In genomic region chr1:153357218-153357617, GRCm38 (mm10) we compare ENCODE assay signal across 22 mouse cellular contexts. TPM values are rescaled to one million over a fixed set of nuclear protein-coding genes. Genes with fewer than 3 reads are reported as not detected.
DNase-seq lines count a peak whose midpoint lies in the region; ATAC-seq and TF ChIP-seq lines count a peak whose summit lies in the region.
"Had no signal": no experiment of that assay in that cellular context is flagged by ENCODE, and none has a peak within 500 bp of the region (broad histone marks: within the 10 kb centered on the region; RNA-seq: fewer than 3 reads in every experiment).

No protein-coding gene starts in this region.

- no peak overlapping the region for H3K4me2 ChIP-seq in heart, embryonic 12.5 days
- no peak overlapping the region for H3K4me2 ChIP-seq in limb, embryonic 11.5 days (ENCODE audit: low read depth, severe bottlenecking)
- H3K4me2 ChIP-seq: embryonic facial prominence, embryonic 13.5 days; embryonic facial prominence, embryonic 15.5 days; forebrain, embryonic 12.5 days had no signal

- H3K27ac ChIP-seq in heart, embryonic 10.5 days, result no peak overlapping the region
- H3K27ac ChIP-seq in heart, embryonic 12.5 days (ENCODE audit: poor library complexity, severe bottlenecking), result no peak overlapping the region
- peak overlapping the region; percentile 87 for H3K27ac ChIP-seq in layer of hippocampus, adult 2 months
- no peak overlapping the region for H3K27ac ChIP-seq in limb, embryonic 11.5 days (replicated peaks; ENCODE audit: low read depth, low read length)
- H3K27ac ChIP-seq in limb, embryonic 10.5 days, result no peak overlapping the region
- H3K27ac ChIP-seq: embryonic facial prominence, embryonic 13.5 days; embryonic facial prominence, embryonic 15.5 days; forebrain, embryonic 10.5 days; forebrain, embryonic 12.5 days had no signal

- H3K9ac ChIP-seq in heart, embryonic 12.5 days, result no peak overlapping the region
- H3K9ac ChIP-seq in limb, embryonic 11.5 days (ENCODE audit: low read length), result no peak overlapping the region
- H3K9ac ChIP-seq: embryonic facial prominence, embryonic 13.5 days; embryonic facial prominence, embryonic 15.5 days; forebrain, embryonic 12.5 days had no signal

- ATAC-seq in heart, embryonic 12.5 days (ENCODE audit: insufficient number of reproducible peaks, low FRiP score), result no peak
- ATAC-seq in limb, embryonic 11.5 days (ENCODE audit: insufficient number of reproducible peaks, low FRiP score, low TSS enrichment, low read depth), result no peak
- ATAC-seq: forebrain, embryonic 14.5 days had no signal

- no peaks in the 10 kb centered on the region for H3K27me3 ChIP-seq in heart, embryonic 10.5 days (ENCODE audit: insufficient read depth, poor library complexity, severe bottlenecking)
- no peaks in the 10 kb centered on the region for H3K27me3 ChIP-seq in heart, embryonic 12.5 days (replicated peaks)
- H3K27me3 ChIP-seq in limb, embryonic 11.5 days (ENCODE audit: control insufficient read depth, insufficient read depth, low read length), result no peaks in the 10 kb centered on the region
- H3K27me3 ChIP-seq in limb, embryonic 10.5 days (ENCODE audit: low read depth, poor library complexity, severe bottlenecking), result no peaks in the 10 kb centered on the region
- H3K27me3 ChIP-seq: embryonic facial prominence, embryonic 13.5 days; embryonic facial prominence, embryonic 15.5 days; forebrain, embryonic 12.5 days had no signal

- H3K9me3 ChIP-seq in heart, embryonic 10.5 days, result no peaks in the 10 kb centered on the region
- H3K9me3 ChIP-seq in heart, embryonic 12.5 days (replicated peaks), result no peaks in the 10 kb centered on the region
- no peaks in the 10 kb centered on the region; the same call in 1 of the 2 replicates for H3K9me3 ChIP-seq in limb, embryonic 11.5 days (ENCODE audit: control insufficient read depth, low read length)
- no peaks in the 10 kb centered on the region for H3K9me3 ChIP-seq in limb, embryonic 10.5 days (replicated peaks)
- H3K9me3 ChIP-seq: embryonic facial prominence, embryonic 13.5 days; embryonic facial prominence, embryonic 15.5 days; forebrain, embryonic 10.5 days; forebrain, embryonic 12.5 days had no signal

- peak; percentile 45 for DNase-seq in heart, embryonic 10.5 days (ENCODE audit: low spot score)
- DNase-seq in layer of hippocampus, adult 2 months (ENCODE audit: low spot score in 2 of 2), result no peak
- DNase-seq in layer of hippocampus, postnatal 25 days (ENCODE audit: extremely low spot score in 1 of 2, low spot score in 1 of 2), result no peak
- DNase-seq in limb, embryonic 11.5 days (ENCODE audit: low spot score), result peak; percentile 12
- no peak for DNase-seq in limb, embryonic 10.5 days (ENCODE audit: low spot score)
- DNase-seq: adrenal gland, adult 2 months; adrenal gland, postnatal 10 days; adrenal gland, postnatal 25 days; cerebellum, adult 11 months; cerebellum, adult 18-20 months; cerebellum, adult 8-10 months; cerebellum, adult 9-11 months; cerebellum, postnatal 14 days; cerebellum, postnatal 36 days; embryo, embryonic 11 days had no signal

- H3K4me3 ChIP-seq in heart, embryonic 10.5 days, result no peak overlapping the region
- no peak overlapping the region for H3K4me3 ChIP-seq in heart, embryonic 12.5 days
- no peak overlapping the region for H3K4me3 ChIP-seq in layer of hippocampus, adult 2 months
- no peak overlapping the region for H3K4me3 ChIP-seq in limb, embryonic 11.5 days (ENCODE audit: low read depth, low read length)
- H3K4me3 ChIP-seq in limb, embryonic 10.5 days, result no peak overlapping the region
- H3K4me3 ChIP-seq: embryonic facial prominence, embryonic 13.5 days; embryonic facial prominence, embryonic 15.5 days; erythroblast, embryonic 14.5 days; forebrain, embryonic 10.5 days; forebrain, embryonic 12.5 days had no signal

- no peaks in the 10 kb centered on the region for H3K36me3 ChIP-seq in heart, embryonic 10.5 days
- H3K36me3 ChIP-seq in heart, embryonic 12.5 days, result no peaks in the 10 kb centered on the region
- H3K36me3 ChIP-seq in limb, embryonic 11.5 days (ENCODE audit: control insufficient read depth, insufficient read depth, low read length), result no peaks in the 10 kb centered on the region
- no peaks in the 10 kb centered on the region for H3K36me3 ChIP-seq in limb, embryonic 10.5 days
- H3K36me3 ChIP-seq: embryonic facial prominence, embryonic 13.5 days; embryonic facial prominence, embryonic 15.5 days; forebrain, embryonic 10.5 days; forebrain, embryonic 12.5 days had no signal

- TF ChIP-seq CTCF in layer of hippocampus, adult 2 months (conservative IDR thresholded peaks at IDR 0.05), result no peak

- 100% methylated on average over 1 of the region's 1 CpGs for WGBS in heart, embryonic 10.5 days
- WGBS in heart, embryonic 12.5 days, result 88% methylated on average over 1 of the region's 1 CpGs
- WGBS in limb, embryonic 11.5 days, result 95% methylated on average over 1 of the region's 1 CpGs
- 90% methylated on average over 1 of the region's 1 CpGs for WGBS in limb, embryonic 10.5 days

- peaks cover 22% of the 10 kb centered on the region for H3K4me1 ChIP-seq in heart, embryonic 10.5 days
- peaks cover 20% of the 10 kb centered on the region for H3K4me1 ChIP-seq in heart, embryonic 12.5 days (replicated peaks)
- no peaks in the 10 kb centered on the region for H3K4me1 ChIP-seq in limb, embryonic 11.5 days (ENCODE audit: control insufficient read depth, insufficient read depth, low read length)
- H3K4me1 ChIP-seq in limb, embryonic 10.5 days, result no peaks in the 10 kb centered on the region
- H3K4me1 ChIP-seq: embryonic facial prominence, embryonic 13.5 days; embryonic facial prominence, embryonic 15.5 days had no signal

RNA-seq across cellular contexts. Expression of gene Lamc1, which starts 24.6 kb away (rescaled TPM):
- polyA plus RNA-seq in heart, embryonic 10.5 days (2016; fragmentation: Nextera tagmentation; extraction: Ambion mirVana), result 62.6 and 85.3 TPM in 2 replicates
- 134 and 146 TPM in 2 replicates for polyA plus RNA-seq in heart, embryonic 12.5 days (2016; fragmentation: Nextera tagmentation; extraction: Ambion mirVana)
- total RNA-seq in layer of hippocampus, adult 2 months (2021), result 10 to 100 TPM; 27.0 to 27.2 TPM
- total RNA-seq in layer of hippocampus, postnatal 25 days (2021), result 10 to 100 TPM; 30.8 to 31.8 TPM
- 29.9 and 34.8 TPM in 2 replicates for polyA plus RNA-seq in limb, embryonic 11.5 days (2014; fragmentation: Nextera tagmentation; extraction: Ambion mirVana)
- polyA plus RNA-seq in limb, embryonic 10.5 days (2016; fragmentation: Nextera tagmentation; extraction: Ambion mirVana), result 25.4 and 25.6 TPM in 2 replicates

Comparison
In these comparisons a context has a peak if more than half of its experiments do, and no peak if none do; other contexts are left out.
1. DNase-seq: peak in heart, embryonic 10.5 days (single experiment) and limb, embryonic 11.5 days (single experiment); none in layer of hippocampus, adult 2 months (0 of 2), layer of hippocampus, postnatal 25 days (0 of 2) and limb, embryonic 10.5 days (single experiment).